Mouse (Mus musculus): ENCODE data around the gene Kank3. TPM values are rescaled to one million over a fixed set of nuclear protein-coding genes. Genes with fewer than 3 reads are reported as not detected.

Kank3 gene
- polyA plus RNA-seq, 1 experiment from 2014 or later = 42.1 TPM

- ATAC-seq (ENCODE audit: low read depth) = no peak
- Histone ChIP-seq H3K4me1 (ENCODE audit: control insufficient read depth, insufficient read depth, low read length) (peaks cover 16% of the 10 kb centered on the region), H3K27me3 (ENCODE audit: control insufficient read depth, insufficient read depth, low read length) (no peaks in the 10 kb centered on the region), H3K4me3 (ENCODE audit: low read depth, low read length) (peak overlapping the region; percentile 76), H3K4me2 (ENCODE audit: low read depth, low read length) (peak overlapping the region; percentile 74), H3K9me3 (ENCODE audit: control insufficient read depth, low read length) (no peaks in the 10 kb centered on the region), H3K27ac (ENCODE audit: low read depth, low read length) (no peak overlapping the region), H3K36me3 (ENCODE audit: control insufficient read depth, insufficient read depth, low read length) (peaks cover 31% of the 10 kb centered on the region; the same call in 1 of the 2 replicates), H3K9ac (replicated peaks; ENCODE audit: low read depth, low read length) (no peak overlapping the region)
- 91% methylated on average over 8 of the region's 8 CpGs for WGBS
Observed at GRCm38 (mm10) chr17:33825462-33825861, 15.1 kb downstream of the Kank3 start.

DNA sequence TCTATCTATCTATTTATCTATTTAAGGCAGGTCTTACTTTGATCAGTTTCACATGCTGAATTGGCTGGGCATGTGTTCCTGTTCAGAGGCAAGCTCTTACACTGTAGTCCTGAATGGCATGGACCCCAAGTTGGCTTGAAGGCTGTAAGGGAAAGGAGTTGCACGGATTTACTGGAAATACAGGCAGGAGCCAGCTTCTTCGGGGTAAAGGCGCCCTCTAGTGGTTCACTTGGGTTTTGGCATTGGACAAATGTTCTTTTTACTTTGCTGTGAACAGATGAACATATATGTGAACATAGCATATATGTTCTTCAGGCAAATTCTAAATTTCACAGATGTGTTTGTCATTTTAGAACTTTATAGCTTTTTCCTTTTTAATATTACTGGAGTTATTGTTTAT lies 16.5 kb downstream of the Kank3 start:
- Histone ChIP-seq H3K9me3 (ENCODE audit: control insufficient read depth, low read length) (no peaks in the 10 kb centered on the region), H3K27me3 (ENCODE audit: control insufficient read depth, insufficient read depth, low read length) (no peaks in the 10 kb centered on the region), H3K4me1 (ENCODE audit: control insufficient read depth, insufficient read depth, low read length) (peaks cover 16% of the 10 kb centered on the region), H3K4me2 (ENCODE audit: low read depth, low read length) (no peak overlapping the region), H3K4me3 (ENCODE audit: low read depth, low read length) (no peak overlapping the region), H3K27ac (ENCODE audit: low read depth, low read length) (no peak overlapping the region), H3K9ac (replicated peaks; ENCODE audit: low read depth, low read length) (no peak overlapping the region), H3K36me3 (ENCODE audit: control insufficient read depth, insufficient read depth, low read length) (peaks cover 24% of the 10 kb centered on the region)
- ATAC-seq (ENCODE audit: low read depth) = no peak
- WGBS = 0% methylated on average over 3 of the region's 3 CpGs

- Histone ChIP-seq H3K27ac (ENCODE audit: low read depth, low read length) (no peak overlapping the region), H3K4me3 (ENCODE audit: low read depth, low read length) (no peak overlapping the region), H3K27me3 (ENCODE audit: control insufficient read depth, insufficient read depth, low read length) (no peaks in the 10 kb centered on the region), H3K9me3 (ENCODE audit: control insufficient read depth, low read length) (no peaks in the 10 kb centered on the region), H3K9ac (replicated peaks; ENCODE audit: low read depth, low read length) (no peak overlapping the region), H3K36me3 (ENCODE audit: control insufficient read depth, insufficient read depth, low read length) (peaks cover 21% of the 10 kb centered on the region), H3K4me2 (ENCODE audit: low read depth, low read length) (no peak overlapping the region), H3K4me1 (ENCODE audit: control insufficient read depth, insufficient read depth, low read length) (peaks cover 8% of the 10 kb centered on the region)
- ATAC-seq (ENCODE audit: low read depth) = no peak
- WGBS = 61% methylated on average over 2 of the region's 2 CpGs
Observed at GRCm38 (mm10) chr17:33828892-33829291, 18.6 kb downstream of the Kank3 start.

DNA sequence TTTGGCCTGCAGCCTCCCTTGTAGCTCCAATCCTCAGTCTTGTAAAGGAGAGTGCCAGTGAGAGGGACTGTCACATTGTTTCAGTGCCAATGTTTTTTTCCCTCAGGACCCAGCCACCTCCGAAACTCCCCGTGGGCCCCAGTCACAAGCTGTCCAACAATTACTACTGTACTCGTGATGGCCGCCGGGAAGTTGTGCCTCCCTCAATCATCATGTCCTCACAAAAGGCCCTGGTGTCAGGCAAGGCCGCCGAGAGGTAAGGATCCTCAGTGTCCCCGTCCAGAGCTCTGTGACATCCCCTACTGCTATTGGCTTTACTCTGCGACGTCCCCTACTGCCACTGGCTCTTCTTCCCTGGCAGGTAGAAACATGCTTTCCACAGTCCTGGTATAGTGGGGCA lies 19.2 kb downstream of the Kank3 start:
- ATAC-seq (ENCODE audit: low read depth) = no peak
- H3K9me3 ChIP-seq (ENCODE audit: control insufficient read depth, low read length) = no peaks in the 10 kb centered on the region
- no peaks in the 10 kb centered on the region for H3K27me3 ChIP-seq (ENCODE audit: control insufficient read depth, insufficient read depth, low read length)
- peaks cover 26% of the 10 kb centered on the region for H3K36me3 ChIP-seq (ENCODE audit: control insufficient read depth, insufficient read depth, low read length)
- WGBS = 89% methylated on average over 10 of the region's 10 CpGs
- H3K9ac ChIP-seq (replicated peaks; ENCODE audit: low read depth, low read length) = no peak overlapping the region
- no peak overlapping the region for H3K27ac ChIP-seq (ENCODE audit: low read depth, low read length)
- H3K4me3 ChIP-seq (ENCODE audit: low read depth, low read length) = no peak overlapping the region
- peaks cover 8% of the 10 kb centered on the region for H3K4me1 ChIP-seq (ENCODE audit: control insufficient read depth, insufficient read depth, low read length)
- H3K4me2 ChIP-seq (ENCODE audit: low read depth, low read length) = no peak overlapping the region

- ATAC-seq (ENCODE audit: low read depth) = peak; percentile 97
- Histone ChIP-seq H3K27ac (ENCODE audit: low read depth, low read length) (no peak within 1 kb of the TSS), H3K9ac (replicated peaks; ENCODE audit: low read depth, low read length) (peak within 1 kb of the TSS; percentile 61), H3K27me3 (ENCODE audit: control insufficient read depth, insufficient read depth, low read length) (no peaks in the 10 kb centered on the region), H3K36me3 (ENCODE audit: control insufficient read depth, insufficient read depth, low read length) (peaks cover 18% of the 10 kb centered on the region; the same call in 1 of the 2 replicates), H3K9me3 (ENCODE audit: control insufficient read depth, low read length) (no peaks in the 10 kb centered on the region), H3K4me2 (ENCODE audit: low read depth, low read length) (peak within 1 kb of the TSS; percentile 87), H3K4me1 (ENCODE audit: control insufficient read depth, insufficient read depth, low read length) (peaks cover 13% of the 10 kb centered on the region), H3K4me3 (ENCODE audit: low read depth, low read length) (peak within 1 kb of the TSS; percentile 61)
- under 1% methylated on average over 45 of the region's 45 CpGs for WGBS
Observed at GRCm38 (mm10) chr17:33842966-33843795, 32.9 kb downstream of the Kank3 start, which contains the start of gene Cd320. Gene Cd320, plus strand, starts transcription at chr17:33843091.

DNA sequence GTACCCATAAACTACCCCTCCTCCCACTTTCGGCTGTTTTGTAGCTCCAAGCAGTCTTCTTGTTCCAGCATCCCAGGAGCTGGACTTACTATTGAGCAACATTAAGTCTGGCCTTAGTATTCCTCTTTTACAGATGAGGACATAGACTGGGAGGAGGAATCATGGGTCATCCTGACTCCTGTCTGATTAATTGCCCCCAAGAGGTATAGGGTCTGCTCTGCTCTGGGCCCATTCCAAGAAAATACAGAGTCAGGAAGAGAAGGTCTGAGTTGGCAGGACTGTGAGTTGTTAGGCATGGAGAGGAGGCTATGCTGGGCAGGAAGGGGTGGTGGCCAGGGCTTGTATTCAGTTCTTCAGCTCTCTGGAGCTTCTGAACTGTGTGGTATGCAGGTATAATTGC lies 33.9 kb downstream of the Kank3 start:
- H3K27ac ChIP-seq (ENCODE audit: low read depth, low read length) = no peak overlapping the region
- H3K9ac ChIP-seq (replicated peaks; ENCODE audit: low read depth, low read length) = peak overlapping the region; percentile 25; the same call in 1 of the 2 replicates
- H3K36me3 ChIP-seq (ENCODE audit: control insufficient read depth, insufficient read depth, low read length) = peaks cover 14% of the 10 kb centered on the region
- H3K9me3 ChIP-seq (ENCODE audit: control insufficient read depth, low read length) = no peaks in the 10 kb centered on the region
- H3K27me3 ChIP-seq (ENCODE audit: control insufficient read depth, insufficient read depth, low read length) = no peaks in the 10 kb centered on the region
- H3K4me1 ChIP-seq (ENCODE audit: control insufficient read depth, insufficient read depth, low read length) = peaks cover 13% of the 10 kb centered on the region
- no peak for ATAC-seq (ENCODE audit: low read depth)
- H3K4me3 ChIP-seq (ENCODE audit: low read depth, low read length) = 0 out of 2 replicates have a peak overlapping the region, but pooled peaks have one; percentile 61
- WGBS = 46% methylated on average over 1 of the region's 1 CpGs
- H3K4me2 ChIP-seq (ENCODE audit: low read depth, low read length) = peak overlapping the region; percentile 87

GRCm38 (mm10) chr17:33848139-33848538 lies 37.8 kb downstream of the Kank3 start:
- H3K36me3 ChIP-seq (ENCODE audit: control insufficient read depth, insufficient read depth, low read length) = peaks cover 9% of the 10 kb centered on the region
- H3K4me2 ChIP-seq (ENCODE audit: low read depth, low read length) = no peak overlapping the region
- H3K4me1 ChIP-seq (ENCODE audit: control insufficient read depth, insufficient read depth, low read length) = peaks cover 13% of the 10 kb centered on the region
- no peaks in the 10 kb centered on the region for H3K9me3 ChIP-seq (ENCODE audit: control insufficient read depth, low read length)
- H3K4me3 ChIP-seq (ENCODE audit: low read depth, low read length) = no peak overlapping the region
- no peak overlapping the region for H3K27ac ChIP-seq (ENCODE audit: low read depth, low read length)
- WGBS = 92% methylated on average over 8 of the region's 8 CpGs
- H3K27me3 ChIP-seq (ENCODE audit: control insufficient read depth, insufficient read depth, low read length) = no peaks in the 10 kb centered on the region
- no peak for ATAC-seq (ENCODE audit: low read depth)
- no peak overlapping the region for H3K9ac ChIP-seq (replicated peaks; ENCODE audit: low read depth, low read length)

- H3K4me3 ChIP-seq (ENCODE audit: low read depth, low read length) = no peak overlapping the region
- no peaks in the 10 kb centered on the region for H3K4me1 ChIP-seq (ENCODE audit: control insufficient read depth, insufficient read depth, low read length)
- no peaks in the 10 kb centered on the region for H3K27me3 ChIP-seq (ENCODE audit: control insufficient read depth, insufficient read depth, low read length)
- H3K4me2 ChIP-seq (ENCODE audit: low read depth, low read length) = no peak overlapping the region
- H3K9ac ChIP-seq (replicated peaks; ENCODE audit: low read depth, low read length) = no peak overlapping the region
- peaks cover 9% of the 10 kb centered on the region for H3K36me3 ChIP-seq (ENCODE audit: control insufficient read depth, insufficient read depth, low read length)
- H3K9me3 ChIP-seq (ENCODE audit: control insufficient read depth, low read length) = no peaks in the 10 kb centered on the region
- no peak for ATAC-seq (ENCODE audit: low read depth)
- no peak overlapping the region for H3K27ac ChIP-seq (ENCODE audit: low read depth, low read length)
- 67% methylated on average over 1 of the region's 1 CpGs for WGBS
Observed at GRCm38 (mm10) chr17:33851331-33851730, 41.0 kb downstream of the Kank3 start.

GRCm38 (mm10) chr17:33857816-33858215 lies 47.5 kb downstream of the Kank3 start:
- no peak for ATAC-seq (ENCODE audit: low read depth)
- H3K9me3 ChIP-seq (ENCODE audit: control insufficient read depth, low read length) = no peaks in the 10 kb centered on the region
- H3K4me1 ChIP-seq (ENCODE audit: control insufficient read depth, insufficient read depth, low read length) = no peaks in the 10 kb centered on the region
- no peak overlapping the region for H3K4me3 ChIP-seq (ENCODE audit: low read depth, low read length)
- no peak overlapping the region for H3K4me2 ChIP-seq (ENCODE audit: low read depth, low read length)
- H3K9ac ChIP-seq (replicated peaks; ENCODE audit: low read depth, low read length) = no peak overlapping the region
- no peaks in the 10 kb centered on the region for H3K36me3 ChIP-seq (ENCODE audit: control insufficient read depth, insufficient read depth, low read length)
- no peaks in the 10 kb centered on the region for H3K27me3 ChIP-seq (ENCODE audit: control insufficient read depth, insufficient read depth, low read length)
- WGBS = 55% methylated on average over 4 of the region's 4 CpGs
- no peak overlapping the region for H3K27ac ChIP-seq (ENCODE audit: low read depth, low read length)
